Mouse (Mus musculus) kidney, adult 2 months (tissue): ENCODE data around the gene Zyx.

Source experiments
- CTCF ChIP-seq: fragments of 200-500 bp; conservative IDR thresholded peaks from 2 replicates; pipeline ENCODE4 v1.5.1; 2011; ENCODE audit warnings: low read depth, mild to moderate bottlenecking, control low read depth, low read length, moderate library complexity, mixed read lengths; ENCODE audit not compliant: insufficient read depth, insufficient read length
- POLR2A ChIP-seq: fragments of 200-500 bp; IDR thresholded peaks from one replicate; pipeline ENCODE4 v1.6.1; 2011; ENCODE audit warnings: low read depth, low read length, control low read depth

- TF ChIP-seq CTCF (no peak), POLR2A (no peak)
Measured at GRCm38 (mm10) chr6:42364066-42364465, 14.6 kb downstream of the Zyx start.
